8 mouse cellular contexts compared by ENCODE assay signal in the genomic region with DNA sequence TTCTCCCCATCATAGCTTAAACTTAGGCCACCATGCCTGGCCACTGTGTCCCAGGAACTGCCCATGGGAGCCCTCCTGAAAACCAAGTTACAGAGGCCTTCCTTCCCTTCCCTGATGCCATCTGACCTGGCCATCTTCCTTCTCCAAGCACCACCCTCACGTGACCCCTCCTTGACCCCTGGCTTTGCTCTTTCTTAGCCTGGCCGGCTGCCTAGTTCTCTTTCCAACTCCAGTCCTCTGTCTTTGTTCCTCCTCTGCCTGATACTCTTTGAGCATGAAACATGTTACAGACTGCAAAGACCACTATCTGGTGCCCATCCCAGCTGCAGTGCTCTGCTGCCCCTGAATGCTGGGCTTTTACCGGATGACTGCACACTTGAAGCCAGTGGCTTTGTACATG. TPM values are rescaled to one million over a fixed set of nuclear protein-coding genes. Genes with fewer than 3 reads are reported as not detected.
DNase-seq lines count a peak whose midpoint lies in the region; ATAC-seq and TF ChIP-seq lines count a peak whose summit lies in the region.

No protein-coding gene starts in this region.

- no peak overlapping the region for H3K4me3 ChIP-seq in forebrain, embryonic 13.5 days
- no peak overlapping the region for H3K4me3 ChIP-seq in forebrain, embryonic 14.5 days (ENCODE audit: low read depth, low read length)
- H3K4me3 ChIP-seq in heart, embryonic 15.5 days, result no peak overlapping the region
- no peak overlapping the region for H3K4me3 ChIP-seq in small intestine, adult 2 months (ENCODE audit: low read depth, low read length)

- WGBS in forebrain, embryonic 13.5 days, result 46% methylated on average over 3 of the region's 3 CpGs
- 53% methylated on average over 3 of the region's 3 CpGs for WGBS in forebrain, embryonic 14.5 days
- 41% methylated on average over 3 of the region's 3 CpGs for WGBS in heart, embryonic 15.5 days
- 42% methylated on average over 3 of the region's 3 CpGs for WGBS in small intestine, adult 2 months

- DNase-seq in forebrain, embryonic 14.5 days (ENCODE audit: low spot score), result no peak
- DNase-seq in lung, postnatal 10 days, result peak; percentile 67
- DNase-seq in lung, postnatal 14 days, result no peak
- DNase-seq in gastrocnemius, adult 18-20 months (ENCODE audit: low spot score), result no peak
- no peak for DNase-seq in cerebellum, postnatal 4 days (ENCODE audit: low spot score in 2 of 2)

- H3K27me3 ChIP-seq in forebrain, embryonic 13.5 days, result no peaks in the 10 kb centered on the region
- H3K27me3 ChIP-seq in forebrain, embryonic 14.5 days (replicated peaks; ENCODE audit: control insufficient read depth, insufficient read depth, low read length), result no peaks in the 10 kb centered on the region
- no peaks in the 10 kb centered on the region for H3K27me3 ChIP-seq in heart, embryonic 15.5 days
- no peaks in the 10 kb centered on the region for H3K27me3 ChIP-seq in small intestine, adult 2 months (ENCODE audit: control insufficient read depth, insufficient read depth, low read length)

- H3K9me3 ChIP-seq in forebrain, embryonic 13.5 days (replicated peaks), result no peaks in the 10 kb centered on the region
- H3K9me3 ChIP-seq in forebrain, embryonic 14.5 days (replicated peaks; ENCODE audit: control insufficient read depth, low read length), result no peaks in the 10 kb centered on the region
- H3K9me3 ChIP-seq in heart, embryonic 15.5 days (replicated peaks), result no peaks in the 10 kb centered on the region

- TF ChIP-seq CTCF in small intestine, adult 2 months (IDR thresholded peaks at IDR 0.05; ENCODE audit: extremely low read depth, insufficient read length, insufficient replicate concordance, low read depth, low read length), result no peak

- H3K4me1 ChIP-seq in forebrain, embryonic 13.5 days, result peaks cover 32% of the 10 kb centered on the region
- peaks cover 7% of the 10 kb centered on the region for H3K4me1 ChIP-seq in forebrain, embryonic 14.5 days (ENCODE audit: control insufficient read depth, insufficient read depth, low read length)
- peaks cover 43% of the 10 kb centered on the region for H3K4me1 ChIP-seq in heart, embryonic 15.5 days (replicated peaks)
- H3K4me1 ChIP-seq in small intestine, adult 2 months (ENCODE audit: control insufficient read depth, insufficient read depth, insufficient read length, low read length), result peaks cover 36% of the 10 kb centered on the region

- ATAC-seq in forebrain, embryonic 13.5 days, result no peak
- ATAC-seq in forebrain, embryonic 14.5 days, result no peak
- ATAC-seq in heart, embryonic 15.5 days (replicated peaks; ENCODE audit: insufficient number of reproducible peaks, insufficient read depth, low FRiP score, low read depth), result no peak

- no peak for TF ChIP-seq POLR2A in small intestine, adult 2 months (IDR thresholded peaks at IDR 0.05; ENCODE audit: low read depth, low read length)

- H3K27ac ChIP-seq in forebrain, embryonic 13.5 days, result no peak overlapping the region
- H3K27ac ChIP-seq in forebrain, embryonic 14.5 days (ENCODE audit: low read depth, low read length), result no peak overlapping the region
- peak overlapping the region; percentile 63 for H3K27ac ChIP-seq in heart, embryonic 15.5 days
- H3K27ac ChIP-seq in small intestine, adult 2 months (ENCODE audit: insufficient read depth, low read depth, low read length), result peak overlapping the region; percentile 25; the same call in 1 of the 2 replicates

- peaks cover 48% of the 10 kb centered on the region for H3K36me3 ChIP-seq in forebrain, embryonic 13.5 days (ENCODE audit: poor library complexity, severe bottlenecking)
- peaks cover 38% of the 10 kb centered on the region for H3K36me3 ChIP-seq in forebrain, embryonic 14.5 days (ENCODE audit: control insufficient read depth, insufficient read depth, low read length)
- peaks cover 28% of the 10 kb centered on the region for H3K36me3 ChIP-seq in heart, embryonic 15.5 days
- peaks cover 27% of the 10 kb centered on the region for H3K36me3 ChIP-seq in small intestine, adult 2 months (ENCODE audit: control insufficient read depth, insufficient read depth, low read length)

- no peak overlapping the region for H3K4me2 ChIP-seq in forebrain, embryonic 13.5 days
- no peak overlapping the region for H3K4me2 ChIP-seq in forebrain, embryonic 14.5 days (ENCODE audit: low read length)
- H3K4me2 ChIP-seq in heart, embryonic 15.5 days, result no peak overlapping the region

- 0 out of 2 replicates have a peak overlapping the region, but pooled peaks have one; percentile 9 for H3K9ac ChIP-seq in forebrain, embryonic 13.5 days
- no peak overlapping the region for H3K9ac ChIP-seq in forebrain, embryonic 14.5 days (ENCODE audit: low read length)
- peak overlapping the region; percentile 36 for H3K9ac ChIP-seq in heart, embryonic 15.5 days

RNA-seq across cellular contexts. Expression of gene Gm48552, which starts 0.6 kb away (rescaled TPM):
- polyA plus RNA-seq in forebrain, embryonic 13.5 days (2015; fragmentation: Nextera tagmentation; extraction: Ambion mirVana), result 2.1 and 2.3 TPM in 2 replicates
- 0.65 and 0.69 TPM in 2 replicates for polyA plus RNA-seq in forebrain, embryonic 14.5 days (2014; fragmentation: Nextera tagmentation; extraction: Ambion mirVana)
- polyA plus RNA-seq in heart, embryonic 15.5 days (2015; fragmentation: Nextera tagmentation; extraction: Ambion mirVana), result 0.84 and 0.91 TPM in 2 replicates
- polyA plus RNA-seq in small intestine, adult 2 months (2012; rRNA removed), result 2.9 and 5.0 TPM in 2 replicates
- under 1 TPM in 1 of 2 experiments, not detected in 1; 0.34 TPM for total RNA-seq in gastrocnemius, adult 18-20 months (2021)

RNA-seq across cellular contexts. Expression of gene Smim24, which starts 3.5 kb away (rescaled TPM):
- polyA plus RNA-seq in forebrain, embryonic 13.5 days (2015; fragmentation: Nextera tagmentation; extraction: Ambion mirVana), result 1.8 TPM in 2 replicates
- polyA plus RNA-seq in forebrain, embryonic 14.5 days (2014; fragmentation: Nextera tagmentation; extraction: Ambion mirVana), result 1.5 and 2.0 TPM in 2 replicates
- polyA plus RNA-seq in heart, embryonic 15.5 days (2015; fragmentation: Nextera tagmentation; extraction: Ambion mirVana), result 3.9 and 4.1 TPM in 2 replicates
- polyA plus RNA-seq in small intestine, adult 2 months (2012; rRNA removed), result 2,702 and 6,898 TPM in 2 replicates
- total RNA-seq in gastrocnemius, adult 18-20 months (2021), result not detected

RNA-seq across cellular contexts. Expression of gene Gm48551, which starts 5.1 kb away (rescaled TPM):
- polyA plus RNA-seq in forebrain, embryonic 13.5 days (2015; fragmentation: Nextera tagmentation; extraction: Ambion mirVana), result 4.2 and 5.8 TPM in 2 replicates
- polyA plus RNA-seq in forebrain, embryonic 14.5 days (2014; fragmentation: Nextera tagmentation; extraction: Ambion mirVana), result 3.6 and 4.8 TPM in 2 replicates
- 2.2 and 2.3 TPM in 2 replicates for polyA plus RNA-seq in heart, embryonic 15.5 days (2015; fragmentation: Nextera tagmentation; extraction: Ambion mirVana)
- polyA plus RNA-seq in small intestine, adult 2 months (2012; rRNA removed), result 1.8 and 4.8 TPM in 2 replicates
- total RNA-seq in gastrocnemius, adult 18-20 months (2021), result under 1 TPM; 0.57 to 0.97 TPM

RNA-seq across cellular contexts. Expression of gene Dohh, which starts 5.1 kb away (rescaled TPM):
- 76.7 and 87.3 TPM in 2 replicates for polyA plus RNA-seq in forebrain, embryonic 13.5 days (2015; fragmentation: Nextera tagmentation; extraction: Ambion mirVana)
- polyA plus RNA-seq in forebrain, embryonic 14.5 days (2014; fragmentation: Nextera tagmentation; extraction: Ambion mirVana), result 78.7 and 78.8 TPM in 2 replicates
- polyA plus RNA-seq in heart, embryonic 15.5 days (2015; fragmentation: Nextera tagmentation; extraction: Ambion mirVana), result 65.2 and 79.9 TPM in 2 replicates
- 86.8 and 113 TPM in 2 replicates for polyA plus RNA-seq in small intestine, adult 2 months (2012; rRNA removed)
- 10 to 100 TPM; 41.1 to 44.1 TPM for total RNA-seq in gastrocnemius, adult 18-20 months (2021)

RNA-seq across cellular contexts. Expression of gene Fzr1, which starts 11.1 kb away (rescaled TPM):
- 117 and 128 TPM in 2 replicates for polyA plus RNA-seq in forebrain, embryonic 13.5 days (2015; fragmentation: Nextera tagmentation; extraction: Ambion mirVana)
- polyA plus RNA-seq in forebrain, embryonic 14.5 days (2014; fragmentation: Nextera tagmentation; extraction: Ambion mirVana), result 101 and 109 TPM in 2 replicates
- polyA plus RNA-seq in heart, embryonic 15.5 days (2015; fragmentation: Nextera tagmentation; extraction: Ambion mirVana), result 66.5 and 84.1 TPM in 2 replicates
- 70.5 and 132 TPM in 2 replicates for polyA plus RNA-seq in small intestine, adult 2 months (2012; rRNA removed)
- 10 to 100 TPM; 15.3 to 15.4 TPM for total RNA-seq in gastrocnemius, adult 18-20 months (2021)

Comparison
In these comparisons a context has a peak if more than half of its experiments do, and no peak if none do; other contexts are left out.
1. H3K27ac ChIP-seq: peak in heart, embryonic 15.5 days (single experiment) and small intestine, adult 2 months (single experiment); none in forebrain, embryonic 13.5 days (single experiment) and forebrain, embryonic 14.5 days (single experiment).
2. RNA of gene Smim24, which starts 3.5 kb away (polyA plus RNA-seq): 2,702 to 6,898 TPM in small intestine, adult 2 months; 3.9 to 4.1 TPM in heart, embryonic 15.5 days, 1.8 TPM in forebrain, embryonic 13.5 days and 1.5 to 2.0 TPM in forebrain, embryonic 14.5 days; every median in the first group is over 100 times any median in the second.